Mouse (Mus musculus) large intestine, adult 2 months (tissue): ENCODE measurements around the gene Phf24. TPM values are rescaled to one million over a fixed set of nuclear protein-coding genes. Genes with fewer than 3 reads are reported as not detected.

ENCODE experiments used
- DNase-seq: peaks from one replicate; pipeline ENCODE4 v3.0.0-alpha.2; 2012; ENCODE audit warnings: low read depth, low spot score
- WGBS: fragments of 180-500 bp; shearing (Covaris S2); methylation state at CpG from one replicate; pipeline ENCODE4 v1.1.7; 2018; 5-methylcytosine and 5-hydroxymethylcytosine counted together
- polyA plus RNA-seq: library from polyadenylated mRNA; depleted of rRNA; stranded (reverse); fragments of >200 nt; gene quantifications from 2 replicates; pipeline ENCODE4 v1.2.3, GENCODE M21; 2012

Gene Phf24
- polyA plus RNA-seq, 1 experiment: 0.83 TPM

DNA sequence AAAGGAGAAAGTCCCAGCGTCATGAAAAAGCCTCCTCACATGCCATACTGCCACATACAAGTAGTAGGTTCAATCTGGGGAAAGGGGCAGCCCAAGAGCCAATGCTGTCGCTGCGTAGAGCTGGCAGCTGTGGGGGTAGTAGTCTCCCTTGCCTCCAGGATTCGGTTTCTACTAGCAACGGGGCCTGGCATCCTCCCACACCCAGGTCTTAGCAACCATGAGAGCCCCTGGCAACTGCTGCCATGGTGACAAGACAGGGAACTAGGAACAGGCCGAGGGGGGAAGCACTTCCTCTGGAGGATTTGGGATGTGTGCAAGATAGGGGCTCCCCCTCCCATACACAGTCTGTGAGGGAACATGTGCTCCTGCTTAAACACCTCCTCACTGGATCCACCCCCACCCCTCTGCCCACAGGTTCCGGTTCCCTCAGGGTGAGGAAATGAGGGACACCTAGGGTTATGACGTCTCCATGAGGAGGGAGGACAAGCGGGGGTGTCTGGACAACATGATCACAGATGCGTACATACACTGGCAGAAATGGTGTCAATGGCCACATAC is 30.4 kb downstream of the Phf24 start:
- no peak for DNase-seq
- 60% methylated on average over 10 of the region's 10 CpGs for WGBS

- WGBS: 26% methylated on average over 13 of the region's 13 CpGs
These were observed 32.1 kb downstream of the Phf24 start for GRCm38 (mm10) chr4:42948527-42948926.

DNA sequence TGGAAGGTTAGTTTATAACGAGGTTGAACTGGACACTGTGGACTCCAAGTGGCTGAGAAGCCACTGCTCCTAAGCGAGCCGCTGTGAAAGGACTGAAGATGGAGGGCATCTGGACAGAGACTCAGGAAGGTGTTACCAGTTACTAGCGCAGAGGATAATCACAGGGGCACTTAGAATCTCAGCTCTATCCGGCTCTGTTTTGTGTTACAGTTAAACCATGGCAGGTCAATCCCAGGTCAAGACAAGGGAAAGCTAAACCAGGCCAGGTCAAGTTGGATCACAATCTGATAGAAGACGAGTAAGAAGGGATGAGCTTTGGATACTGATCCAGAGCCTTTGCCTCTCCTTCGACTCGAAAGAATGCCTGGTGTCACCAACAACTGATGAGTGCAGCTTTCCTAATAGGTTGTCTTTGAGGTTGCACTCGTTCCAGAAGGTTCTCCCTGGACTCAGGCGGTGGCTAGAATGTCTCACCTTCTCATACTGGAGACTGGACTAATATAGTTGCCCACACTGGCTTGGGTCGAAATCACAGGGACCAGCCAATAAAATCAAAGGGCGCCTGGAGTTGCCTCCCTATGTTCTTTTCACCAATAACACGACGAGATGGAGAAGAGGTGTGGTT is 32.7 kb downstream of the Phf24 start:
- DNase-seq: no peak
- 7% methylated on average over 14 of the region's 14 CpGs for WGBS

More at GRCm38 (mm10) chr4:42948527-42948926, 32.1 kb downstream of the Phf24 start:
- no peak for DNase-seq

- peak; percentile 96 for DNase-seq
- under 1% methylated on average over 38 of the region's 39 CpGs for WGBS
These were observed 33.2 kb downstream of the Phf24 start, which contains the start of gene Dnajb5 for GRCm38 (mm10) chr4:42949676-42950051. Dnajb5 (plus strand) TSS chr4:42949814.

- DNase-seq: no peak
- WGBS: 1% methylated on average over 23 of the region's 27 CpGs
These were observed 33.7 kb downstream of the Phf24 start for GRCm38 (mm10) chr4:42950065-42950558.

DNA sequence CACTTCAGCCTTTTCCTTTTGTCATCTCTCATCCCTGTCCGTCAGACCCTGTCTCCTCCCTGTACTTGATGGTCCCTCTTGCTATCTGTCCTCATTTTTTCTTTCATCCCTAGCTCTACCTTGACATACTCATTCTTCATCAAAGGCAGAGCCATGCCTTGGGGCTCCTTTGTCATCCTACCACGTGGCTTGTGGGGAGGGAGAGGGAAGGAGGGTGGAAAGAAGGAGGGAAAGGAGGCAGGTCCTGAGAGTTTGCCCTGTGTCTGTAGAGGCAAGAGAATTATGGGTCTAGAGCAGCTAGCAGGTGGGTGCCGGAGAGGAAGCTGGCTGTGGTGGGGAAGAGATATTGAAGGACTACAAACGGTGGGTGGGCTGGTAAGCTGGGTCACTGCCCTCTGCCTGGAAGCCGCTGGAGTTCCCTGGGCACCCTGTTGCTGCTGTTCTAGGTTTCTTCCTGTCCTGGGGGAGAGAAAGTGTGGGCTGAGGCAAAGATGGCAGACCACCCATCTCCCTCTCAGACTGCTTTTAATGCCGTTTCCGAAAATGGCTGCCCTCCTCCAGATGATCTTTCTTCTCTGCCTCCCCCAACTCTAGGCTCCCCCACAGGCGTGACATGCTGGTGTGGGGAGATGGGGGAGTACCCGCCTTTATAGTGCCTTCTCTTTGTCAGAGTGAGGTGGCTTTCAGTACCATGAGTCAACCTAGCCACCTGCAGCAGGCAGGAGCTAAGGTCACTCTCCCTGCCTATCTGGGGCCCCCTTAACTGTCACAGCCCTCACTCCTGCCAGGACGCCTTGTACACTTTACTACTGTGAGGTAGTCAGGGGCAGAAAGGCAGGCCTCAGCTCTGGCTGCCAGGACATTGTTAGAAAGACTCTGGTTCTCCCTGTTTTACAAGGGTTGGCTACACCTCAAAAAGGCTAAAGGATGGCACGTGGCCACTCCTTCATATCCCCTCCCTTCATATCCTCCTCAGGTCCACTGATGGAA is 35.0 kb downstream of the Phf24 start:
- WGBS: 52% methylated on average over 11 of the region's 11 CpGs
- no peak for DNase-seq

DNA sequence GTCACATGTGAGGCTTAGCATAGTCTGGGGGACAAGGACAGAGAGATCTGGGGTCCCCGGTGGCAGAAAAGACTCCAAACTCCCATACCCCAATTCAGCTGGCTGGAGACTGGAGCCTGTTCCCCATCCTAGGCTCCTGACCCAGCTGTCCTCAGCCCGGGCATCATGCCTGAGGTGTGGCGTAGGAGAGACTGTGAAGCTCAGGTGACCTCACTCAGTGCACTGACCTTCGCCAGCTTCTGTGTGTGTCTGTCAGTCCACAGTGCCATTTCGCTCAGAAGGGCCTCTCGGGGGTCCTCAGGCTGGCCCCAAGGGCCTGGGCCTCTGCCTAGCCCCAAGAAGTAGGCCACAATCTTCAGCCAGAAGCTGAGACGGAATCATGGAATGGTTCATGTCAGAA is 36.1 kb downstream of the Phf24 start:
- 83% methylated on average over 7 of the region's 7 CpGs for WGBS
- DNase-seq: no peak

- no peak for DNase-seq
- 62% methylated on average over 10 of the region's 10 CpGs for WGBS
These were observed 37.1 kb downstream of the Phf24 start for GRCm38 (mm10) chr4:42953435-42954094.

DNA sequence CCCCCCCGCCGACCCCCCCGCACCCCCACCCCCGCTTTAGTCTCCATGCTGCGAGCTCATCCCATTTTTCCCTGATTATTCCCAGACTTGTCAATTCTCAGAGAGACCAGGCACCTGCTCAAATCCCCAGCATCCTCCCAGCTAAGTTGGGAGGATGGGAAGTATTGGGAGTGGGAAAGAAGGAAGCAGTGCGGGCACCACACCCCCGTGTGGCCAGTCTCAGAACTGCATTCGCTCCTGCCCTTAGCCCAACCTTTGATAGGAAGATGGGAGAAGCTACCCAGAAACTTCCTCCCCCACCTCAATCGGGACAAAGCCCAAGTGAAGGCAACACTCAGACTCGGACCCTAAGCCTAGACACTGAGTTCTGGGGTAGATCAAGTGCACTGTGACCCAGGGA is 37.8 kb downstream of the Phf24 start:
- 12% methylated on average over 10 of the region's 10 CpGs for WGBS
- DNase-seq: no peak

DNA sequence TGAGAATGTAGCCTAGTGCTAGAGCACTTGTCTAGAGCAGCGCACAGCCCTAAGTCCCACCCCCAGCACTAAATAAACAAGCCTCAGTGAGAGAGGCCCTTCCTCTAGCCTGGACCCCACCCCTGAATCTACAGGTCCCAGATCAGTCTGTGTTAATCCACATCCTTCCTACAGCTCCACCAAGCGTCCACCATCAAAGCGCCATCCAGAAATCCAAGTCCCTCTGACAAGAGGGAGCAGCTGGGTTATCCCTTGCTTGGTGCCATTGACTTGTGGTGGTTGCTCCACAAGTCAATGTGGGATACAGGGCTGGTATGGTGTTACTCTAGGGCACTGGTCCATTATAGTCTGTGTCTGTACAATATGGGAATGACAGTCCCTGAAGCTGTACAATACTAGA is 38.7 kb downstream of the Phf24 start:
- WGBS: 92% methylated on average over 3 of the region's 3 CpGs
- no peak for DNase-seq

- DNase-seq: no peak
- WGBS: 95% methylated on average over 17 of the region's 17 CpGs
These were observed 40.1 kb downstream of the Phf24 start for GRCm38 (mm10) chr4:42956581-42956980.

DNA sequence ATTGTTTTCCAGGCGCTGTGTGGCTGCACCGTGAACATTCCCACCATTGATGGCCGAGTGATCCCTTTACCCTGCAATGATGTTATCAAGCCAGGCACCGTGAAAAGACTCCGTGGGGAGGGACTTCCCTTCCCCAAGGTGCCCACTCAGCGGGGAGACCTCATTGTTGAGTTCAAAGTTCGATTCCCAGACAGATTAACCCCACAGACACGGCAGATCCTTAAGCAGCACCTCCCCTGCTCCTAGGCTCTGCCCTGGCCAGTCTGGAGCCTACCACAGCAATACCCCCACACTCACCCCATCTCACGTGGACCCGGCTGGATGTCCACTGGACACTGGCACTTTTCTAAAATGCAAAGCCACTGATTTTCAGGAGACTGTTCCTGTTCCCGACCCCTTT is 40.8 kb downstream of the Phf24 start:
- no peak for DNase-seq
- whole genome bisulfite sequencing: 71% methylated on average over 11 of the region's 11 CpGs

DNA sequence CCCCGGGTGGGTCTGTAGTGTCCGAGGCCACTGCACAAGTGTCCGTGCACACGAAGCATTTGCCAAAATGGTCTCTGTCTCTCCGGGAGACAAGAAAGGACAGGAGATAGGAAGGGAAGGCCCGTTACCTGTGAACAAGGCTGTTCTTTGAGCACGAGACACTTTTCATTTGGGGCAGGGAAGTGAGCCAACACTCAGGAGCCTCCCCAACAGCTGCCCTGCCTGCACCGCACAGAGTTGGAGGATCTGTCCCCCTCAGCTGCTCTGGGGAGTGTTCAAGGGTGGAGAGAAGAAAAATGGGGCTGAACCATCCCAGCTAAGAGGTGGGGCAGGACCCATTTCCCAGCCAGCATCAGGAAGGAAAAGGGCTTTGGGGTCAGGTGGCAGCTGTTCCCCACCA is 41.5 kb downstream of the Phf24 start:
- DNase-seq: no peak
- 77% methylated on average over 8 of the region's 8 CpGs for WGBS

- no peak for DNase-seq
- WGBS: 60% methylated on average over 8 of the region's 8 CpGs
These were observed 42.5 kb downstream of the Phf24 start for GRCm38 (mm10) chr4:42958942-42959341.

DNA sequence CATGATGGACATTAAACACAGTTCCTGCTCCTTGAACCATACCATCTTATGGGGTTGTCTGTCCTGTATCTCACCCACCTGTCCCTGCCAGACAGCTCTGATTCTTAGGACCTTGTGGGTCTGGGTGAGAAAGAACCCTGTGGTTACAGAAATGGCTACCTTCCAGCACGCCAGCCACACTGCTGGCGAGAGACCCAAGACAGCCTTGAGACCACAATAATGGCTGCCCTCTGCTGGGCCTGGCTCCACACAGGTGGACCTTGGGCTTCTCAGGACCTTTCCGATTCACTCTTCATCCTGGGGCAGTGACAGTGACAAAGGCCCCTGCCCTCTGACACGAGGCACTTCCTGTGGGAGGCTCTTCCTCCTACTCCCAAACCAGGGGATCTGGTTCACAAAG is 42.9 kb downstream of the Phf24 start:
- no peak for DNase-seq
- WGBS: 68% methylated on average over 4 of the region's 4 CpGs

DNA sequence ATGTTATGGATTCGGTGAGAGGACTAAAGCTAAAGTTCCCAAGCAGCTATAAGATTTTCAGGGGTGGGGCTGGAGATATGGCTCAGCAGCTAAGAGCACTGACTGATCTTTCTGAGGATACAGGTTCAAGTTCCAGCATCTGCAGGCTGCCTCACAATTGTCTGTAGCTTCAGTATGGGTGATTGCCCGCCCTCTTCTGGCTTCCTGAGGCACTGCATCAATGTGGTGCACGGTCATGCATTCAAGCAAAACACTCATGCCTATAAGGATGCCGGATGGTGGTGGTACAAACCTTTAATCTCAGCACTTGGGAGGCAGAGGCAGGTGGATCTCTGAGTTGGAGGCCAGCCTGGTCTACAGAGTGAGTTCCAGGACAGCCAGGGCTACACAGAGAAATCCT is 45.1 kb downstream of the Phf24 start:
- DNase-seq: peak; percentile 18
- WGBS: 17% methylated on average over 4 of the region's 4 CpGs

DNA sequence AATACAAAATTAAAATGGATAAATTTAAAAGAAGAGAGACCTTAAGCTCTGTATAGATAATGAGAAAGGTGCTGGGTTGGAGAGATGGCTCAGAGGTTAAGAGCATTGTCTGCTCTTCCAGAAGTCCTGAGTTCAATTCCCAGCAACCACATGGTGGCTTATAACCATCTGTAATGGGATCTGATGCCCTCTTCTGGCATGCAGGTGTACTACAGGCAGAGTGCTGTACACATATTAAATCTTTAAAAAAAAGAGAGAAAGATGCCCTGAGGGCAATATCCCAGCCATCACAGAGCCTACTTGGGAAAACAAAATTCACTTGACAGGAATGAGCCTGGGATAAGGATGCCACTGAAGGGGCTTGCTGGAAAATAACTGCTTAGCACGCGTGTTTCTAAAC is 47.0 kb downstream of the Phf24 start:
- no peak for DNase-seq
- WGBS: 95% methylated on average over 2 of the region's 2 CpGs

DNA sequence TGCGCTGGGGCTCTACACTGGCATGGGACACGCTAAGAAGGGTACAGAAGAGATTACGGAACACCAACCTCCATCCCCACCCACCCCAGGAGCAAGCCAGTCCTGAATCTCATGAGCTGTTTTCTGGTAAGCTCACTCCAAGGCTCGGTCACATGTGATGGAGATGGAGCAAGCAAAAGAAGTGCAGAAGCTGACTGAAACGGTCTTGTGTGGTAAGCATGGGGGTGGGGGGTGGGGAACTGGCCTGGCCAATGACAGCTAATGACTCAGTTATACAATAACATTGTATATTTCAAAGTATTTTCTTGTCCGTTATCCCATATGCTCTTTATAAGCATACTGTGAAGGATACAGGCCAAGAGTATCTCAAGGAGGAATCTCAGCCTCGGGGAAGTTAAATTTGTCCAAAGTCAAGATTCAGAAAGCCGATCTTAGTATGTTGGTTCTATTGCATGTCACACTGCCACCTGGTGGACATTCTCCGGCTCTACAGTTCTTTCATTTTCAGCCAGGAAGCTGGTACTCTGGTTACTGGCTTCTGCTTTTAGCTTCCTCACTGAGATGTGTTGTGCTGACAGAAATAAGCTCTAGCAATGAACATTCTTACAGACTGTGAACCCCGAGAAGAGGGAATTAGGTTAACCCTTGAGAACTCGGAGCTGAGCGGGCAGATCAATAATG is 48.7 kb downstream of the Phf24 start:
- 15% methylated on average over 12 of the region's 12 CpGs for WGBS
- peak; percentile 24 for DNase-seq

DNA sequence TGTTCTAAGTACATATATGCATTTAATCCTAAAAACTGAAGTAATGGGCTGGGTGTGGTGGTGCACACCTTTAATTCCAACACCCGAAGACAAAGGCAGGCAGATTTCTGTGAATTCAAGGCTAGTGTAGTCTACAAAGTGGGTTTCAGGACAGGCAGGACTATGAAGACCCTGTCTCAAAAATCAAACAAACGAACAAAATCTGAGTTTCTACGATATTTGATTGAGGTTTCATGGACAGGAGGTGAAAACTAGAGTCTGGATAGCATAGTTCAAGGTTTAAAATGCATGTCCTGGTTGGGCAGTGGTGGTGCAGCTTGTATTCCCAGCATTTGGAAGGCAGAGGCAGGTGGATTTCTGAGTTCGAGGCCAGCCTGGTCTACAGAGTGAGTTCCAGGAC is 52.8 kb downstream of the Phf24 start, which contains the start of gene 1700022I11Rik:
1700022I11Rik (plus strand) TSS at position 301 of the 400 bp plus-strand sequence.
- 83% methylated on average over 4 of the region's 4 CpGs for WGBS
- no peak for DNase-seq
